Mouse (Mus musculus) CH12.LX (cell line): ENCODE data around the gene BC035044. TPM values are rescaled to one million over a fixed set of nuclear protein-coding genes. Genes with fewer than 3 reads are reported as not detected.

Experiments used
- DNase-seq: peaks from one replicate; pipeline ENCODE4 v3.0.0-alpha.2; 2013; ENCODE audit errors: extremely low read depth
- H3K27ac ChIP-seq: 2 replicates; pipeline ENCODE4 v1.5.1; 2012; ENCODE audit warnings: low read depth, mild to moderate bottlenecking, control low read depth, moderate library complexity; ENCODE audit not compliant: insufficient read depth
- H3K27me3 ChIP-seq: replicated peaks from 2 replicates; pipeline ENCODE3; 2012; ENCODE audit warnings: inconsistent platforms
- H3K36me3 ChIP-seq, 2 experiments: replicated peaks in 1 of 2; 2 replicates each; pipeline versions ENCODE3 to v1.6.1; 2012; ENCODE audit warnings: inconsistent platforms in 1 of 2, low read length in 1 of 2, mild to moderate bottlenecking in 1 of 2, mixed read lengths in 1 of 2, moderate library complexity in 1 of 2; ENCODE audit not compliant: control insufficient read depth in 1 of 2, insufficient read depth in 1 of 2
- H3K4me1 ChIP-seq, 2 experiments: 2 replicates each; pipeline ENCODE4 v1.6.1; 2012; ENCODE audit warnings: inconsistent platforms in 1 of 2, moderate library complexity in 1 of 2; ENCODE audit not compliant: insufficient read depth in 2 of 2, control insufficient read depth in 1 of 2
- H3K4me2 ChIP-seq: 2 replicates; pipeline ENCODE4 v1.6.1; 2012; ENCODE audit warnings: low read depth, mild to moderate bottlenecking, control low read depth; ENCODE audit not compliant: poor library complexity, insufficient read depth, severe bottlenecking
- H3K4me3 ChIP-seq, 3 experiments: fragments of 150-350 bp in 1 of 3; sonication (generic) in 1 of 3; replicated peaks in 1 of 3; 2 replicates each; pipeline versions ENCODE3 to v1.5.1; 2011 to 2012; ENCODE audit warnings: low read depth in 2 of 3, low read length in 2 of 3, mild to moderate bottlenecking in 2 of 3, moderate library complexity in 2 of 3, control low read depth in 1 of 3, improper control_type of control experiment in 1 of 3, inconsistent platforms in 1 of 3, mixed read lengths in 1 of 3; ENCODE audit not compliant: poor library complexity in 1 of 3
- H3K79me2 ChIP-seq: replicated peaks from 2 replicates; pipeline ENCODE4 v1.6.1; 2012; ENCODE audit warnings: mild to moderate bottlenecking, moderate library complexity; ENCODE audit not compliant: control insufficient read depth, poor library complexity, insufficient read depth, severe bottlenecking; ENCODE audit errors: extremely low read depth
- H3K9ac ChIP-seq: 2 replicates; pipeline ENCODE4 v1.6.1; 2012; ENCODE audit warnings: low read depth, mild to moderate bottlenecking, control low read depth, moderate library complexity; ENCODE audit not compliant: insufficient read depth
- H3K9me3 ChIP-seq: replicated peaks from 2 replicates; pipeline ENCODE3; 2012; ENCODE audit warnings: low read length, inconsistent platforms, mixed read lengths
- CTCF ChIP-seq, 2 experiments: IDR thresholded peaks in 1 of 2; conservative IDR thresholded peaks in 1 of 2; 2 replicates each; pipeline ENCODE4 v1.5.1; 2011 to 2012; ENCODE audit warnings: low read depth in 2 of 2, low read length in 2 of 2, improper control_type of control experiment in 1 of 2, inconsistent platforms in 1 of 2, mild to moderate bottlenecking in 1 of 2, moderate library complexity in 1 of 2
- E2F4 ChIP-seq: IDR thresholded peaks from 2 replicates; pipeline ENCODE4 v1.6.1; 2011; ENCODE audit warnings: low read depth, low read length, improper control_type of control experiment; ENCODE audit not compliant: insufficient replicate concordance
- ELF1 ChIP-seq: IDR thresholded peaks from 2 replicates; pipeline ENCODE4 v1.6.1; 2014; ENCODE audit warnings: low read depth, mild to moderate bottlenecking, inconsistent platforms, low read length, improper control_type of control experiment
- HCFC1 ChIP-seq: IDR thresholded peaks from 2 replicates; pipeline ENCODE4 v1.6.1; 2012; ENCODE audit warnings: low read depth, mild to moderate bottlenecking, inconsistent platforms, low read length, improper control_type of control experiment
- IRF4 ChIP-seq: IDR thresholded peaks from 2 replicates; pipeline ENCODE4 v1.6.1; 2014; ENCODE audit warnings: low read depth, mild to moderate bottlenecking, inconsistent platforms, low read length, improper control_type of control experiment
- JUN ChIP-seq: IDR thresholded peaks from 2 replicates; pipeline ENCODE4 v1.6.1; 2011; ENCODE audit warnings: low read depth, mild to moderate bottlenecking, low read length, improper control_type of control experiment, moderate library complexity; ENCODE audit not compliant: insufficient read depth
- JUND ChIP-seq: conservative IDR thresholded peaks from 2 replicates; pipeline ENCODE4 v1.6.1; 2011; ENCODE audit warnings: low read depth, low read length, improper control_type of control experiment
- KAT2A ChIP-seq: IDR thresholded peaks from 2 replicates; pipeline ENCODE4 v1.6.1; 2012; ENCODE audit warnings: low read length, improper control_type of control experiment, inconsistent platforms; ENCODE audit not compliant: insufficient replicate concordance
- MAFK ChIP-seq: IDR thresholded peaks from 2 replicates; pipeline ENCODE4 v1.6.1; 2011; ENCODE audit warnings: low read length, improper control_type of control experiment; ENCODE audit not compliant: insufficient replicate concordance
- MEF2A ChIP-seq: IDR thresholded peaks from 2 replicates; pipeline ENCODE4 v1.6.1; 2014; ENCODE audit warnings: low read depth, mild to moderate bottlenecking, inconsistent platforms, low read length, improper control_type of control experiment, borderline replicate concordance
- MXI1 ChIP-seq: IDR thresholded peaks from 2 replicates; pipeline ENCODE4 v1.6.1; 2011; ENCODE audit warnings: mild to moderate bottlenecking, low read depth, low read length, improper control_type of control experiment
- PAX5 ChIP-seq: IDR thresholded peaks from 2 replicates; pipeline ENCODE4 v1.6.1; 2012; ENCODE audit warnings: low read length, inconsistent platforms, mixed read lengths
- POLR2A ChIP-seq: IDR thresholded peaks from 2 replicates; pipeline ENCODE4 v1.6.1; 2011; ENCODE audit warnings: low read depth, mild to moderate bottlenecking, improper control_type of control experiment, low read length
- POLR2AphosphoS2 ChIP-seq: IDR thresholded peaks from 2 replicates; pipeline ENCODE4 v1.6.1; 2011; ENCODE audit warnings: low read depth, low read length, improper control_type of control experiment
- RAD21 ChIP-seq: IDR thresholded peaks from 2 replicates; pipeline ENCODE4 v1.6.1; 2011; ENCODE audit warnings: low read depth, mild to moderate bottlenecking, low read length, improper control_type of control experiment, moderate library complexity
- RCOR1 ChIP-seq: conservative IDR thresholded peaks from 2 replicates; pipeline ENCODE4 v1.6.1; 2012; ENCODE audit warnings: low read depth, mild to moderate bottlenecking, inconsistent platforms, low read length, improper control_type of control experiment
- SIN3A ChIP-seq: IDR thresholded peaks from 2 replicates; pipeline ENCODE4 v1.6.1; 2012; ENCODE audit warnings: low read length, improper control_type of control experiment, inconsistent platforms
- SMC3 ChIP-seq: IDR thresholded peaks from 2 replicates; pipeline ENCODE4 v1.6.1; 2011; ENCODE audit warnings: low read depth, low read length, improper control_type of control experiment
- ZMIZ1 ChIP-seq: IDR thresholded peaks from 2 replicates; pipeline ENCODE4 v1.6.1; 2012; ENCODE audit warnings: low read depth, mild to moderate bottlenecking, inconsistent platforms, low read length, improper control_type of control experiment
- ZNF384 ChIP-seq: IDR thresholded peaks from 2 replicates; pipeline ENCODE4 v1.6.1; 2012; ENCODE audit warnings: low read depth, low read length, improper control_type of control experiment, inconsistent platforms
- dilution Hi-C: fragments of 300-500 bp; cut with MboI; formaldehyde crosslinking; loops from 2 replicates; pipeline ENCODE4 v1.14.3; 2020; ENCODE audit warnings: low sequenced_read_pairs; ENCODE audit not compliant: extremely low pct_unique_long_range_greater_than_20kb, extremely low pct_ligation_motif_present
- in situ Hi-C: fragments of 300-500 bp; cut with MboI; formaldehyde crosslinking; loops from 3 replicates; pipeline ENCODE4 v1.14.3; 2019; ENCODE audit warnings: low sequenced_read_pairs, low pct_ligation_motif_present, low pct_unique_long_range_greater_than_20kb, mixed read lengths
- polyA plus RNA-seq: library from polyadenylated mRNA; unstranded; fragments of >175 nt; gene quantifications from 2 replicates; pipeline ENCODE4 v1.2.1, GENCODE M21; 2012; ENCODE audit warnings: low read depth; ENCODE audit not compliant: insufficient read length
- total RNA-seq, 2 experiments: library from RNA; depleted of rRNA; stranded (reverse); fragments of 300-350 nt in 1 of 2; fragments of >200 nt in 1 of 2; gene quantifications; 2 replicates each; pipeline ENCODE4 v1.2.3; 2012 to 2014

BC035044 gene
- total and polyA plus RNA-seq, 3 experiments: 49.7 to 121 (median 51.6) TPM

GRCm38 (mm10) chr6:128818083-128818802 lies 72.7 kb downstream of the BC035044 start:
- H3K4me2 ChIP-seq: no peak overlapping the region; the same call in 1 of the 2 replicates
- H3K36me3 ChIP-seq: no peaks in the 10 kb centered on the region
- no peak overlapping the region for H3K4me3 ChIP-seq
- H3K9ac ChIP-seq: no peak overlapping the region
- H3K4me1 ChIP-seq: peaks cover 0 to 17% of the 10 kb centered on the region in 2 experiments; a peak in 2 of 4 replicates
- DNase-seq: no peak
- H3K27me3 ChIP-seq: peaks cover 4% of the 10 kb centered on the region
- TF ChIP-seq SIN3A: no peak
- TF ChIP-seq E2F4: no peak
- TF ChIP-seq POLR2A: no peak
- no peak for TF ChIP-seq POLR2AphosphoS2
- no peak for TF ChIP-seq HCFC1
- TF ChIP-seq IRF4: no peak
- no peak for TF ChIP-seq RCOR1
- TF ChIP-seq KAT2A: no peak
- TF ChIP-seq PAX5: no peak
- TF ChIP-seq ZMIZ1: no peak
- no peak for TF ChIP-seq ELF1
- TF ChIP-seq JUND: no peak
- no peak for TF ChIP-seq JUN
- no peak for TF ChIP-seq CTCF (conservative IDR thresholded peaks at IDR 0.05 in 1 of 2, IDR thresholded peaks at IDR 0.05 in 1 of 2; ENCODE audit: low read depth in 2 of 2, low read length in 2 of 2)
- no peak for TF ChIP-seq MEF2A
- TF ChIP-seq ZNF384: no peak
- no peak overlapping the region for H3K27ac ChIP-seq
- in situ Hi-C loops (no loop called here), dilution Hi-C loops (no loop called here)
- H3K9me3 ChIP-seq: no peaks in the 10 kb centered on the region
- H3K79me2 ChIP-seq: no peaks in the 10 kb centered on the region

GRCm38 (mm10) chr6:128808532-128808931 lies 82.4 kb downstream of the BC035044 start:
- Histone ChIP-seq H3K36me3 (no peaks in the 10 kb centered on the region), H3K27me3 (no peaks in the 10 kb centered on the region), H3K9me3 (peaks cover 2% of the 10 kb centered on the region), H3K4me2 (no peak overlapping the region), H3K79me2 (no peaks in the 10 kb centered on the region), H3K4me3 (no peak overlapping the region)
- in situ Hi-C loops (loop anchor here (5.0 kb wide), 1 partner anchor 34 kb away; no protein-coding TSS in a partner anchor), dilution Hi-C loops (no loop called here)
- TF ChIP-seq SMC3: peak; percentile 83
- TF ChIP-seq RAD21: peak; percentile 66
- TF ChIP-seq MAFK: no peak
- TF ChIP-seq CTCF (conservative IDR thresholded peaks at IDR 0.05 in 1 of 2, IDR thresholded peaks at IDR 0.05 in 1 of 2; ENCODE audit: low read depth in 2 of 2, low read length in 2 of 2): peak; percentile 37 to 91; a peak in 3 of 4 replicates
- no peak for TF ChIP-seq MXI1
- TF ChIP-seq, all 38 proteins: peak for 3
- Histone ChIP-seq H3K9ac (no peak overlapping the region), H3K4me1 (peaks cover 0 to 17% of the 10 kb centered on the region in 2 experiments; a peak in 2 of 4 replicates), H3K27ac (no peak overlapping the region)
- peak; percentile 74 for DNase-seq
